ENCODE assay signal across 21 mouse cellular contexts in genomic region chr8:85787909-85788308, GRCm38 (mm10).
"Had no signal": no experiment of that assay in that cellular context is flagged by ENCODE, and none has a peak within 500 bp of the region (broad histone marks: within the 10 kb centered on the region; RNA-seq: fewer than 3 reads in every experiment).

No protein-coding gene starts in this region.

- H3K4me1 ChIP-seq: lung, embryonic 15.5 days; megakaryocyte, embryonic 14.5 days; midbrain, embryonic 13.5 days; midbrain, embryonic 15.5 days; neural tube, embryonic 13.5 days; neural tube, embryonic 15.5 days; stomach, embryonic 15.5 days had no signal

- H3K27me3 ChIP-seq: lung, embryonic 15.5 days; megakaryocyte, embryonic 14.5 days; midbrain, embryonic 13.5 days; midbrain, embryonic 15.5 days; neural tube, embryonic 13.5 days; neural tube, embryonic 15.5 days; stomach, embryonic 15.5 days had no signal

- H3K9me3 ChIP-seq: lung, embryonic 15.5 days; megakaryocyte, embryonic 14.5 days; midbrain, embryonic 13.5 days; midbrain, embryonic 15.5 days; neural tube, embryonic 13.5 days; neural tube, embryonic 15.5 days; stomach, embryonic 15.5 days had no signal

- ATAC-seq: lung, postnatal 0 days; midbrain, embryonic 13.5 days; midbrain, embryonic 15.5 days had no signal

- H3K27ac ChIP-seq: liver, embryonic 14.5 days; lung, embryonic 15.5 days; macrophage; midbrain, embryonic 13.5 days; midbrain, embryonic 15.5 days; neural tube, embryonic 13.5 days; neural tube, embryonic 15.5 days; stomach, embryonic 15.5 days; stomach, postnatal 0 days had no signal

- DNase-seq: lung, adult 2 months; lung, postnatal 14 days; lung, postnatal 36 days; retina, postnatal 1 day; right cerebral cortex, adult 18-20 months; right cerebral cortex, postnatal 25 days; thymus, adult 2 months; thymus, postnatal 25 days; thymus, postnatal 4 days had no signal

- H3K4me2 ChIP-seq: lung, embryonic 15.5 days; midbrain, embryonic 11.5 days; midbrain, embryonic 13.5 days; midbrain, embryonic 15.5 days; neural tube, embryonic 13.5 days; neural tube, embryonic 15.5 days; stomach, embryonic 15.5 days had no signal

- H3K4me3 ChIP-seq: lung, embryonic 15.5 days; megakaryocyte, embryonic 14.5 days; midbrain, embryonic 13.5 days; midbrain, embryonic 15.5 days; neural tube, embryonic 13.5 days; neural tube, embryonic 15.5 days; stomach, embryonic 15.5 days had no signal

- H3K9ac ChIP-seq: liver, embryonic 14.5 days; lung, embryonic 15.5 days; midbrain, embryonic 13.5 days; midbrain, embryonic 15.5 days; neural tube, embryonic 13.5 days; neural tube, embryonic 15.5 days; stomach, embryonic 15.5 days had no signal

- H3K36me3 ChIP-seq: lung, embryonic 15.5 days; midbrain, embryonic 15.5 days; stomach, embryonic 15.5 days had no signal
